In the genomic region with DNA sequence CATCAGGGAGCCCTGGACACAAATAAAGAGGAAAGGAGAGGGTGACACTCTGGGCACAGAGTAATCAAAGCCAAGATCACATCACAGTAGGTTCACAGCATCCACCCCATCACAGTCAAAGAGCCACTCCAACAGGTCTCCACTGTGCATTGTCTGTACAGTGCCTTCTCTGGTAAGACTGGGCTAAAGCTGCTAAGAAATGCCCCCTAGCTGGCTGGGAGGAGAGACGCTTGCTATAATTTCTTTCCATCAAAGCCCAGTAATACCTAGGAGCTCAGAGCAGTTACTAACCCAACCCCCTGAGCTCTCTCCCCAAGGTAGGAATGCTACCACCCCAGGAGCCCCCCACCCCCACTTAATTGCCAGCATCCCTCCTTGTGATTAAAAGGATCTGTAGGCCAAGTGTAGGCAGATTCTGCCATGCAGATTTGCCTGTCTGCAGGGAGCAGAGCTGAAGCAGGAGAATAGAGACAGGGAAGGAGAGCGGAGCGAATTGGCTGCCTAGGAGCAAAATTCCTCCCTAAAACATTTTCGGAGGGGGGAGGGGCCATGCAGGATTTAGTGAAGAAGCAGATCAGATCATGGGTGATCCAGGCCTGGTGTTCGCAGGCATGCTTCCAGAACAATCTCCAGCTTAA, we compare ENCODE assay signal across 9 mouse cellular contexts. TPM values are rescaled to one million over a fixed set of nuclear protein-coding genes. Genes with fewer than 3 reads are reported as not detected.
DNase-seq lines count a peak whose midpoint lies in the region; ATAC-seq and TF ChIP-seq lines count a peak whose summit lies in the region.
"Had no signal": no experiment of that assay in that cellular context is flagged by ENCODE, and none has a peak within 500 bp of the region (broad histone marks: within the 10 kb centered on the region; RNA-seq: fewer than 3 reads in every experiment).

No protein-coding gene starts in this region.

- no peaks in the 10 kb centered on the region for H3K36me3 ChIP-seq in lung, embryonic 14.5 days (ENCODE audit: insufficient read depth)
- H3K36me3 ChIP-seq in hindbrain, embryonic 16.5 days (ENCODE audit: control insufficient read depth, insufficient read depth, low read length) = no peaks in the 10 kb centered on the region
- no peaks in the 10 kb centered on the region for H3K36me3 ChIP-seq in thymus, adult 2 months (ENCODE audit: control insufficient read depth, insufficient read depth, low read length)
- H3K36me3 ChIP-seq: liver, embryonic 13.5 days had no signal

- TF ChIP-seq CTCF in lung, embryonic 14.5 days (IDR thresholded peaks at IDR 0.05; ENCODE audit: low read depth) = peak; percentile 32; the same call in 1 of the 2 replicates
- TF ChIP-seq CTCF in olfactory bulb, adult 2 months (IDR thresholded peaks at IDR 0.05; ENCODE audit: insufficient read depth, low read depth, low read length) = no peak
- no peak for TF ChIP-seq CTCF in thymus, adult 2 months (IDR thresholded peaks at IDR 0.05; ENCODE audit: borderline replicate concordance, control insufficient read depth, extremely low read depth, insufficient read depth, low read length, poor library complexity)

- H3K4me2 ChIP-seq in lung, embryonic 14.5 days = no peak overlapping the region; the same call in 1 of the 2 replicates
- H3K4me2 ChIP-seq in hindbrain, embryonic 16.5 days (ENCODE audit: low read length) = peak overlapping the region; percentile 81
- H3K4me2 ChIP-seq: liver, embryonic 13.5 days had no signal

- TF ChIP-seq POLR2A in olfactory bulb, adult 2 months (IDR thresholded peaks at IDR 0.05; ENCODE audit: insufficient read depth, low read depth, low read length) = no peak
- no peak for TF ChIP-seq POLR2A in thymus, adult 2 months (IDR thresholded peaks at IDR 0.05; ENCODE audit: control insufficient read depth, extremely low read depth, insufficient read depth, low read length, poor library complexity)

- H3K9me3 ChIP-seq in lung, embryonic 14.5 days (ENCODE audit: low read depth, low read length) = no peaks in the 10 kb centered on the region
- H3K9me3 ChIP-seq in hindbrain, embryonic 16.5 days (ENCODE audit: control insufficient read depth, low read length) = no peaks in the 10 kb centered on the region
- H3K9me3 ChIP-seq: liver, embryonic 13.5 days had no signal

- H3K4me1 ChIP-seq in lung, embryonic 14.5 days (ENCODE audit: insufficient read depth) = no peaks in the 10 kb centered on the region
- H3K4me1 ChIP-seq in hindbrain, embryonic 16.5 days (ENCODE audit: control insufficient read depth, insufficient read depth, low read depth, low read length) = peaks cover 24% of the 10 kb centered on the region
- H3K4me1 ChIP-seq in olfactory bulb, adult 2 months (ENCODE audit: control insufficient read depth, insufficient read depth, low read length) = peaks cover 15% of the 10 kb centered on the region
- 0 out of 2 replicates have a peak, but pooled peaks cover 7% of the 10 kb centered on the region for H3K4me1 ChIP-seq in thymus, adult 2 months (replicated peaks; ENCODE audit: control insufficient read depth, insufficient read depth, low read length)

- H3K27ac ChIP-seq in lung, embryonic 14.5 days (ENCODE audit: low read depth) = no peak overlapping the region
- peak overlapping the region; percentile 74 for H3K27ac ChIP-seq in hindbrain, embryonic 16.5 days (ENCODE audit: low read depth, low read length)
- H3K27ac ChIP-seq in olfactory bulb, adult 2 months (ENCODE audit: insufficient read depth, low read depth, low read length) = no peak overlapping the region
- no peak overlapping the region for H3K27ac ChIP-seq in thymus, adult 2 months (ENCODE audit: control insufficient read depth, insufficient read depth, low read length)
- H3K27ac ChIP-seq: liver, embryonic 13.5 days had no signal

- DNase-seq in cerebellum, postnatal 14 days = peak; percentile 8 to 23
- DNase-seq in cerebellum, adult 9-10 months = no peak
- peak; percentile 13 for DNase-seq in lung, embryonic 14.5 days
- no peak for DNase-seq in lung, adult 18-20 months
- no peak for DNase-seq in spleen, postnatal 36 days (ENCODE audit: low spot score in 2 of 2)
- DNase-seq in thymus, adult 2 months = no peak
- DNase-seq: liver, embryonic 13.5 days had no signal

- no peak overlapping the region for H3K9ac ChIP-seq in lung, embryonic 14.5 days
- H3K9ac ChIP-seq in hindbrain, embryonic 16.5 days (ENCODE audit: low read depth, low read length) = peak overlapping the region; percentile 59
- H3K9ac ChIP-seq: liver, embryonic 13.5 days had no signal

- no peak overlapping the region for H3K4me3 ChIP-seq in lung, embryonic 14.5 days (ENCODE audit: low read depth, low read length)
- peak overlapping the region; percentile 91 for H3K4me3 ChIP-seq in hindbrain, embryonic 16.5 days (ENCODE audit: low read length)
- H3K4me3 ChIP-seq in olfactory bulb, adult 2 months (ENCODE audit: insufficient read depth, low read depth, low read length) = peak overlapping the region; percentile 24
- H3K4me3 ChIP-seq in thymus, adult 2 months (ENCODE audit: control insufficient read depth, insufficient read depth, low read length) = no peak overlapping the region
- H3K4me3 ChIP-seq: liver, embryonic 13.5 days had no signal

- peaks cover 57% of the 10 kb centered on the region for H3K27me3 ChIP-seq in lung, embryonic 14.5 days (ENCODE audit: insufficient read depth, low read length)
- no peaks in the 10 kb centered on the region for H3K27me3 ChIP-seq in hindbrain, embryonic 16.5 days (replicated peaks; ENCODE audit: control insufficient read depth, insufficient read depth, low read length)
- peaks cover 6% of the 10 kb centered on the region; the same call in 1 of the 2 replicates for H3K27me3 ChIP-seq in thymus, adult 2 months (ENCODE audit: control insufficient read depth, insufficient read depth, low read length)

- 27% methylated on average over 5 of the region's 5 CpGs for WGBS in lung, embryonic 14.5 days
- 8% methylated on average over 5 of the region's 5 CpGs for WGBS in hindbrain, embryonic 16.5 days
- 66% methylated on average over 5 of the region's 5 CpGs for WGBS in olfactory bulb, adult 2 months
- WGBS in thymus, adult 2 months = 81% methylated on average over 5 of the region's 5 CpGs

- no peak for ATAC-seq in lung, embryonic 14.5 days (ENCODE audit: insufficient read depth)
- no peak for ATAC-seq in hindbrain, embryonic 16.5 days

RNA-seq across cellular contexts. Expression of gene Plxna4, which starts 3.6 kb away (rescaled TPM):
- polyA plus RNA-seq in lung, embryonic 14.5 days (2014; fragmentation: Nextera tagmentation; extraction: Ambion mirVana) = 2.4 and 2.6 TPM in 2 replicates
- 14.0 and 15.2 TPM in 2 replicates for polyA plus RNA-seq in hindbrain, embryonic 16.5 days (2015; fragmentation: Nextera tagmentation; extraction: Ambion mirVana)
- polyA plus RNA-seq in olfactory bulb, adult 2 months (2012; ENCODE audit: insufficient read depth, insufficient read length, low replicate concordance, missing spikeins) = not detected in 2 replicates
- polyA plus RNA-seq in thymus, adult 2 months (2012; rRNA removed) = 0.43 and 0.66 TPM in 2 replicates

Comparison
In these comparisons a context has a peak if more than half of its experiments do, and no peak if none do; other contexts are left out.
1. DNase-seq: peak in cerebellum, postnatal 14 days (2 of 2) and lung, embryonic 14.5 days (single experiment); none in cerebellum, adult 9-10 months (single experiment), lung, adult 18-20 months (0 of 2), spleen, postnatal 36 days (0 of 2) and thymus, adult 2 months (single experiment).
2. H3K4me3 ChIP-seq: peak in hindbrain, embryonic 16.5 days (single experiment) and olfactory bulb, adult 2 months (single experiment); none in lung, embryonic 14.5 days (single experiment) and thymus, adult 2 months (single experiment).